Mouse (Mus musculus): ENCODE measurements around the gene Gltpd2. TPM values are rescaled to one million over a fixed set of nuclear protein-coding genes. Genes with fewer than 3 reads are reported as not detected.
A peak's percentile ranks its signal among the peaks of the same experiment; 100 is the strongest.
"Not testable (repeated sequence)": the region's sequence is repeated elsewhere in the genome, so short reads cannot be mapped to it uniquely, and the experiment has no call there.

The Gltpd2 gene
- 0.31 and 0.34 TPM in 2 replicates for polyA plus RNA-seq (2014; fragmentation: Nextera tagmentation; extraction: Ambion mirVana)

GRCm38 (mm10) chr11:70518923-70519322 is at the start of gene Gltpd2:
Gene Gltpd2, plus strand, starts transcription at chr11:70519196.
- H3K36me3 ChIP-seq (ENCODE audit: control insufficient read depth, insufficient read depth, low read length): no peaks in the 10 kb centered on the region
- peak within 1 kb of the TSS; percentile 57 for H3K9ac ChIP-seq (ENCODE audit: low read depth, low read length)
- 83% methylated on average over 10 of the region's 10 CpGs for WGBS
- H3K4me3 ChIP-seq (ENCODE audit: low read length): peak within 1 kb of the TSS; percentile 31
- peak within 1 kb of the TSS; percentile 45 for H3K4me2 ChIP-seq (replicated peaks; ENCODE audit: low read depth, low read length)
- ATAC-seq (ENCODE audit: low FRiP score, low TSS enrichment): no peak
- no peaks in the 10 kb centered on the region for H3K9me3 ChIP-seq (ENCODE audit: control insufficient read depth, low read length)
- H3K27me3 ChIP-seq (ENCODE audit: control insufficient read depth, insufficient read depth, low read length): no peaks in the 10 kb centered on the region; the same call in 1 of the 2 replicates
- H3K27ac ChIP-seq (ENCODE audit: low read depth, low read length): no peak within 1 kb of the TSS
- peaks cover 10% of the 10 kb centered on the region; the same call in 1 of the 2 replicates for H3K4me1 ChIP-seq (ENCODE audit: control insufficient read depth, insufficient read depth, low read length)

GRCm38 (mm10) chr11:70469764-70470163 is 49.2 kb upstream of the Gltpd2 start:
- H3K4me3 ChIP-seq (ENCODE audit: low read length): no peak overlapping the region
- H3K4me1 ChIP-seq (ENCODE audit: control insufficient read depth, insufficient read depth, low read length): peaks cover 13% of the 10 kb centered on the region; the same call in 1 of the 2 replicates
- H3K36me3 ChIP-seq (ENCODE audit: control insufficient read depth, insufficient read depth, low read length): no peaks in the 10 kb centered on the region
- H3K4me2 ChIP-seq (replicated peaks; ENCODE audit: low read depth, low read length): no peak overlapping the region
- ATAC-seq (ENCODE audit: low FRiP score, low TSS enrichment): no peak
- no peaks in the 10 kb centered on the region for H3K9me3 ChIP-seq (ENCODE audit: control insufficient read depth, low read length)
- 91% methylated on average over 3 of the region's 3 CpGs for WGBS
- H3K27me3 ChIP-seq (ENCODE audit: control insufficient read depth, insufficient read depth, low read length): peaks cover 7% of the 10 kb centered on the region; the same call in 1 of the 2 replicates
- no peak overlapping the region for H3K27ac ChIP-seq (ENCODE audit: low read depth, low read length)
- no peak overlapping the region for H3K9ac ChIP-seq (ENCODE audit: low read depth, low read length)

GRCm38 (mm10) chr11:70472716-70473115 is 46.3 kb upstream of the Gltpd2 start:
- no peaks in the 10 kb centered on the region for H3K36me3 ChIP-seq (ENCODE audit: control insufficient read depth, insufficient read depth, low read length)
- no peaks in the 10 kb centered on the region for H3K9me3 ChIP-seq (ENCODE audit: control insufficient read depth, low read length)
- H3K27me3 ChIP-seq (ENCODE audit: control insufficient read depth, insufficient read depth, low read length): no peaks in the 10 kb centered on the region
- no peak overlapping the region for H3K9ac ChIP-seq (ENCODE audit: low read depth, low read length)
- no peak overlapping the region for H3K4me2 ChIP-seq (replicated peaks; ENCODE audit: low read depth, low read length)
- H3K4me3 ChIP-seq (ENCODE audit: low read length): no peak overlapping the region
- H3K27ac ChIP-seq (ENCODE audit: low read depth, low read length): no peak overlapping the region
- no peak for ATAC-seq (ENCODE audit: low FRiP score, low TSS enrichment)
- H3K4me1 ChIP-seq (ENCODE audit: control insufficient read depth, insufficient read depth, low read length): peaks cover 4% of the 10 kb centered on the region; the same call in 1 of the 2 replicates

- H3K36me3 ChIP-seq (ENCODE audit: control insufficient read depth, insufficient read depth, low read length); H3K4me3 ChIP-seq (ENCODE audit: low read length); H3K4me1 ChIP-seq (ENCODE audit: control insufficient read depth, insufficient read depth, low read length); H3K9ac ChIP-seq (ENCODE audit: low read depth, low read length); H3K9me3 ChIP-seq (ENCODE audit: control insufficient read depth, low read length); H3K27me3 ChIP-seq (ENCODE audit: control insufficient read depth, insufficient read depth, low read length); H3K4me2 ChIP-seq (replicated peaks; ENCODE audit: low read depth, low read length); H3K27ac ChIP-seq (ENCODE audit: low read depth, low read length); ATAC-seq (ENCODE audit: low FRiP score, low TSS enrichment): not testable (repeated sequence)
- 70% methylated on average over 5 of the region's 5 CpGs for WGBS
These were observed 45.7 kb upstream of the Gltpd2 start for GRCm38 (mm10) chr11:70473291-70473690.

- Histone ChIP-seq H3K4me3 (ENCODE audit: low read length) (no peak overlapping the region), H3K36me3 (ENCODE audit: control insufficient read depth, insufficient read depth, low read length) (no peaks in the 10 kb centered on the region), H3K4me2 (replicated peaks; ENCODE audit: low read depth, low read length) (no peak overlapping the region; the same call in 1 of the 2 replicates), H3K27ac (ENCODE audit: low read depth, low read length) (peak overlapping the region; percentile 14; the same call in 1 of the 2 replicates), H3K4me1 (ENCODE audit: control insufficient read depth, insufficient read depth, low read length) (peaks cover 4% of the 10 kb centered on the region; the same call in 1 of the 2 replicates), H3K9ac (ENCODE audit: low read depth, low read length) (no peak overlapping the region), H3K27me3 (ENCODE audit: control insufficient read depth, insufficient read depth, low read length) (no peaks in the 10 kb centered on the region), H3K9me3 (ENCODE audit: control insufficient read depth, low read length) (no peaks in the 10 kb centered on the region)
- WGBS: 58% methylated on average over 12 of the region's 12 CpGs
- peak; percentile 46; the same call in 1 of the 2 replicates for ATAC-seq (ENCODE audit: low FRiP score, low TSS enrichment)
These were observed 44.0 kb upstream of the Gltpd2 start for GRCm38 (mm10) chr11:70474872-70475534.

- Histone ChIP-seq H3K9ac (ENCODE audit: low read depth, low read length) (no peak overlapping the region), H3K4me2 (replicated peaks; ENCODE audit: low read depth, low read length) (no peak overlapping the region), H3K36me3 (ENCODE audit: control insufficient read depth, insufficient read depth, low read length) (no peaks in the 10 kb centered on the region), H3K9me3 (ENCODE audit: control insufficient read depth, low read length) (no peaks in the 10 kb centered on the region), H3K27ac (ENCODE audit: low read depth, low read length) (no peak overlapping the region), H3K4me3 (ENCODE audit: low read length) (no peak overlapping the region), H3K4me1 (ENCODE audit: control insufficient read depth, insufficient read depth, low read length) (no peaks in the 10 kb centered on the region), H3K27me3 (ENCODE audit: control insufficient read depth, insufficient read depth, low read length) (no peaks in the 10 kb centered on the region)
- ATAC-seq (ENCODE audit: low FRiP score, low TSS enrichment): peak; percentile 16; the same call in 1 of the 2 replicates
- WGBS: 54% methylated on average over 2 of the region's 2 CpGs
These were observed 33.5 kb upstream of the Gltpd2 start for GRCm38 (mm10) chr11:70485498-70485897.

- Histone ChIP-seq H3K27ac (ENCODE audit: low read depth, low read length) (no peak overlapping the region), H3K4me1 (ENCODE audit: control insufficient read depth, insufficient read depth, low read length) (no peaks in the 10 kb centered on the region), H3K4me3 (ENCODE audit: low read length) (no peak overlapping the region), H3K9me3 (ENCODE audit: control insufficient read depth, low read length) (no peaks in the 10 kb centered on the region), H3K27me3 (ENCODE audit: control insufficient read depth, insufficient read depth, low read length) (no peaks in the 10 kb centered on the region), H3K9ac (ENCODE audit: low read depth, low read length) (no peak overlapping the region), H3K36me3 (ENCODE audit: control insufficient read depth, insufficient read depth, low read length) (no peaks in the 10 kb centered on the region), H3K4me2 (replicated peaks; ENCODE audit: low read depth, low read length) (no peak overlapping the region)
- WGBS: 36% methylated on average over 4 of the region's 4 CpGs
- no peak for ATAC-seq (ENCODE audit: low FRiP score, low TSS enrichment)
These were observed 31.2 kb upstream of the Gltpd2 start for GRCm38 (mm10) chr11:70487816-70488215.

- no peaks in the 10 kb centered on the region for H3K36me3 ChIP-seq (ENCODE audit: control insufficient read depth, insufficient read depth, low read length)
- H3K4me3 ChIP-seq (ENCODE audit: low read length): no peak overlapping the region
- no peak overlapping the region for H3K9ac ChIP-seq (ENCODE audit: low read depth, low read length)
- H3K9me3 ChIP-seq (ENCODE audit: control insufficient read depth, low read length): no peaks in the 10 kb centered on the region
- no peak overlapping the region for H3K4me2 ChIP-seq (replicated peaks; ENCODE audit: low read depth, low read length)
- no peaks in the 10 kb centered on the region for H3K4me1 ChIP-seq (ENCODE audit: control insufficient read depth, insufficient read depth, low read length)
- WGBS: 85% methylated on average over 3 of the region's 3 CpGs
- no peak for ATAC-seq (ENCODE audit: low FRiP score, low TSS enrichment)
- H3K27ac ChIP-seq (ENCODE audit: low read depth, low read length): no peak overlapping the region
- no peaks in the 10 kb centered on the region for H3K27me3 ChIP-seq (ENCODE audit: control insufficient read depth, insufficient read depth, low read length)
These were observed 29.9 kb upstream of the Gltpd2 start for GRCm38 (mm10) chr11:70489138-70489537.

- Histone ChIP-seq H3K9me3 (ENCODE audit: control insufficient read depth, low read length) (no peaks in the 10 kb centered on the region), H3K27ac (ENCODE audit: low read depth, low read length) (no peak overlapping the region), H3K4me2 (replicated peaks; ENCODE audit: low read depth, low read length) (no peak overlapping the region), H3K4me3 (ENCODE audit: low read length) (no peak overlapping the region), H3K4me1 (ENCODE audit: control insufficient read depth, insufficient read depth, low read length) (no peaks in the 10 kb centered on the region), H3K36me3 (ENCODE audit: control insufficient read depth, insufficient read depth, low read length) (no peaks in the 10 kb centered on the region), H3K9ac (ENCODE audit: low read depth, low read length) (no peak overlapping the region), H3K27me3 (ENCODE audit: control insufficient read depth, insufficient read depth, low read length) (no peaks in the 10 kb centered on the region)
- no peak for ATAC-seq (ENCODE audit: low FRiP score, low TSS enrichment)
- WGBS: 80% methylated on average over 6 of the region's 6 CpGs
These were observed 29.3 kb upstream of the Gltpd2 start for GRCm38 (mm10) chr11:70489684-70490083.

All from kidney, embryonic 14.5 days (tissue).